Mouse (Mus musculus) embryonic fibroblast, embryonic 13.5 days (primary cell): ENCODE data around the gene Tmem107. TPM values are rescaled to one million over a fixed set of nuclear protein-coding genes. Genes with fewer than 3 reads are reported as not detected.
"Not testable (repeated sequence)": the region's sequence is repeated elsewhere in the genome, so short reads cannot be mapped to it uniquely, and the experiment has no call there.

ENCODE experiments used
- H3K27ac ChIP-seq: 2 replicates; pipeline ENCODE4 v1.5.1; 2012; ENCODE audit warnings: low read length, control low read depth, inconsistent platforms; ENCODE audit not compliant: insufficient read depth
- H3K4me1 ChIP-seq: 2 replicates; pipeline ENCODE4 v1.6.1; 2011; ENCODE audit warnings: low read length; ENCODE audit not compliant: control insufficient read depth, insufficient read depth
- H3K4me3 ChIP-seq: 2 replicates; pipeline ENCODE4 v1.5.1; 2011; ENCODE audit warnings: mild to moderate bottlenecking, control low read depth, low read length; ENCODE audit not compliant: insufficient read depth
- CTCF ChIP-seq: IDR thresholded peaks from 2 replicates; pipeline ENCODE4 v1.5.1; 2011; ENCODE audit warnings: mild to moderate bottlenecking, control low read depth, low read length, moderate library complexity, borderline replicate concordance; ENCODE audit not compliant: insufficient read depth
- POLR2A ChIP-seq: IDR thresholded peaks from 2 replicates; pipeline ENCODE4 v1.6.1; 2011; ENCODE audit warnings: low read depth, mild to moderate bottlenecking, control low read depth, low read length, moderate library complexity
- polyA plus RNA-seq: library from polyadenylated mRNA; stranded (reverse); fragments of >200 nt; gene quantifications from 2 replicates; pipeline ENCODE4 v1.2.4, GENCODE M21; 2011; ENCODE audit warnings: low read depth; ENCODE audit not compliant: missing spikeins, insufficient read length

The Tmem107 gene
- polyA plus RNA-seq, 1 experiment = 17.6 TPM

GRCm38 (mm10) chr11:69090367-69090766, 19.8 kb downstream of the Tmem107 start:
- peaks cover 2% of the 10 kb centered on the region; the same call in 1 of the 2 replicates for H3K4me1 ChIP-seq
- H3K4me3 ChIP-seq = peak overlapping the region; percentile 98; the same call in 1 of the 2 replicates

GRCm38 (mm10) chr11:69091566-69092385, 21.2 kb downstream of the Tmem107 start:
- Histone ChIP-seq H3K4me1 (peaks cover 2% of the 10 kb centered on the region), H3K4me3 (no peak overlapping the region)
- TF ChIP-seq CTCF (no peak), POLR2A (no peak)

More at GRCm38 (mm10) chr11:69090367-69090766, 19.8 kb downstream of the Tmem107 start:
- H3K27ac ChIP-seq = no peak overlapping the region
- no peak for TF ChIP-seq POLR2A
- TF ChIP-seq CTCF = no peak

GRCm38 (mm10) chr11:69092386-69092751, 21.8 kb downstream of the Tmem107 start:
- Histone ChIP-seq H3K4me1 (peaks cover 2% of the 10 kb centered on the region), H3K4me3 (no peak overlapping the region), H3K27ac (no peak overlapping the region)
- TF ChIP-seq POLR2A = no peak
- peak; percentile 28; the same call in 1 of the 2 replicates for TF ChIP-seq CTCF

More at GRCm38 (mm10) chr11:69091566-69092385, 21.2 kb downstream of the Tmem107 start:
- no peak overlapping the region for H3K27ac ChIP-seq

- H3K4me3 ChIP-seq = no peak overlapping the region
- TF ChIP-seq POLR2A = no peak
- TF ChIP-seq CTCF = no peak
- peaks cover 4% of the 10 kb centered on the region for H3K4me1 ChIP-seq
- H3K27ac ChIP-seq = no peak overlapping the region
These were observed 22.3 kb downstream of the Tmem107 start for GRCm38 (mm10) chr11:69092871-69093270.

GRCm38 (mm10) chr11:69093856-69094255, 23.2 kb downstream of the Tmem107 start:
- not testable (repeated sequence) for H3K4me3 ChIP-seq, H3K27ac ChIP-seq
- peaks cover 11% of the 10 kb centered on the region for H3K4me1 ChIP-seq

- H3K4me1 ChIP-seq = peaks cover 11% of the 10 kb centered on the region
- H3K4me3 ChIP-seq = peak within 1 kb of the TSS; percentile 68
- peak within 1 kb of the TSS; percentile 72 for H3K27ac ChIP-seq
- TF ChIP-seq POLR2A (peak; percentile 78), CTCF (no peak)
These were observed 24.3 kb downstream of the Tmem107 start, which contains the start of gene Per1 for GRCm38 (mm10) chr11:69094697-69095429. Per1 (plus strand) TSS chr11:69095217.

GRCm38 (mm10) chr11:69095511-69096231, 25.1 kb downstream of the Tmem107 start:
- TF ChIP-seq POLR2A (no peak), CTCF (no peak)
- H3K4me1 ChIP-seq = peaks cover 9% of the 10 kb centered on the region
- peak overlapping the region; percentile 68 for H3K4me3 ChIP-seq

GRCm38 (mm10) chr11:69096360-69096986, 25.9 kb downstream of the Tmem107 start:
- no peak for TF ChIP-seq POLR2A
- TF ChIP-seq CTCF = no peak
- peak overlapping the region; percentile 92 for H3K27ac ChIP-seq
- H3K4me3 ChIP-seq = peak overlapping the region; percentile 68
- peaks cover 12% of the 10 kb centered on the region for H3K4me1 ChIP-seq

More at GRCm38 (mm10) chr11:69095511-69096231, 25.1 kb downstream of the Tmem107 start:
- peak overlapping the region; percentile 48 for H3K27ac ChIP-seq
